Mouse (Mus musculus): Measurements from ENCODE around the gene Zcchc14.

DNA sequence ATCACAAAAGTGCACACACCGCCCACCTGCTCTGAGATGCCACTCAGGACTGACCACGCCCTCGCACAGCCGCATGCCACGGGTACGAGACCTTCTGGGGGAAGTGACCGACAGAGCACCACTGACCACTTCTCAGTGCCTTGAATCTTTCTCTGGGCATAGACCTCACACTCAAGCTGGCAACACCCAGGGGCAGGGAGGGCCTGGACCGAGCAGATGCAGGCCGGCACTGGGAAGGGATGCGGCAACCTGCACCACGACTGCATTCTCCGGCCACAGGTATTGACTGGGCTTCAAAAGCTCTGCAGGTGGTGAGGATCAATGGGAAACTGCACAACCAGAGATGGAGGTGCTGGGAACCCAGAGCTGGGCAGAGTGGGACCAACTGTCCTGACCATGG, 50.3 kb downstream of the Zcchc14 start:
- no peak for TF ChIP-seq CTCF (IDR thresholded peaks at IDR 0.05; ENCODE audit: extremely low read depth, insufficient read depth, low read length)
- TF ChIP-seq POLR2A (IDR thresholded peaks at IDR 0.05; ENCODE audit: extremely low read depth, insufficient read depth, low read length) = no peak

Measured in cortical plate, adult 2 months (tissue).